Mouse (Mus musculus) frontal cortex, postnatal 25 days (tissue): ENCODE measurements around the gene Gm20716.
A peak's percentile ranks its signal among the peaks of the same experiment; 100 is the strongest.

Experiments used
- DNase-seq, 2 experiments: peaks; one replicate each; pipeline ENCODE4 v3.0.0; 2022; ENCODE audit warnings: low spot score in 2 of 2

Gm20716 gene

GRCm38 (mm10) chr2:168230026-168230728 is at the start of gene Gm20716, which contains the start of the genes Dpm1 and Mocs3:
Gene Gm20716, minus strand, starts transcription at chr2:168230364.
Gene Dpm1, minus strand, starts transcription at chr2:168230591.
Gene Mocs3, plus strand, starts transcription at chr2:168230622.
- DNase-seq, result peak; percentile 83 to 85

GRCm38 (mm10) chr2:168274374-168274935 is 44.3 kb upstream of the Gm20716 start:
- peak; percentile 50 to 58 for DNase-seq

- no peak for DNase-seq
Measured at GRCm38 (mm10) chr2:168273387-168273786, 43.2 kb upstream of the Gm20716 start.

- no peak for DNase-seq
Measured at GRCm38 (mm10) chr2:168268033-168268432, 37.9 kb upstream of the Gm20716 start.

GRCm38 (mm10) chr2:168260900-168261299 is 30.7 kb upstream of the Gm20716 start:
- peak; percentile 32 to 41 for DNase-seq

GRCm38 (mm10) chr2:168260124-168260523 is 30.0 kb upstream of the Gm20716 start:
- no peak for DNase-seq

- no peak for DNase-seq
Measured at GRCm38 (mm10) chr2:168259046-168259445, 28.9 kb upstream of the Gm20716 start.

- DNase-seq, result no peak
Measured at GRCm38 (mm10) chr2:168257188-168257587, 27.0 kb upstream of the Gm20716 start.

GRCm38 (mm10) chr2:168256506-168256905 is 26.3 kb upstream of the Gm20716 start:
- DNase-seq, result no peak

- DNase-seq, result no peak
Measured at GRCm38 (mm10) chr2:168253822-168254221, 23.7 kb upstream of the Gm20716 start.

GRCm38 (mm10) chr2:168252639-168253292 is 22.6 kb upstream of the Gm20716 start:
- DNase-seq, result no peak

- DNase-seq, result peak; percentile 84 to 88
Measured at GRCm38 (mm10) chr2:168250270-168250669, 20.1 kb upstream of the Gm20716 start.

- DNase-seq, result no peak
Measured at GRCm38 (mm10) chr2:168248856-168249245, 18.7 kb upstream of the Gm20716 start.

- no peak for DNase-seq
Measured at GRCm38 (mm10) chr2:168248167-168248855, 18.1 kb upstream of the Gm20716 start.

GRCm38 (mm10) chr2:168245571-168245970 is 15.4 kb upstream of the Gm20716 start:
- DNase-seq, result no peak

- no peak for DNase-seq
Measured at GRCm38 (mm10) chr2:168243278-168243677, 13.1 kb upstream of the Gm20716 start.

GRCm38 (mm10) chr2:168242841-168243240 is 12.7 kb upstream of the Gm20716 start:
- no peak for DNase-seq

GRCm38 (mm10) chr2:168238335-168238734 is 8.2 kb upstream of the Gm20716 start:
- DNase-seq, result no peak

- no peak for DNase-seq
Measured at GRCm38 (mm10) chr2:168233286-168233685, 3.1 kb upstream of the Gm20716 start.

- no peak for DNase-seq
Measured at GRCm38 (mm10) chr2:168231471-168231829, 1.3 kb upstream of the Gm20716 start.

- DNase-seq, result peak; percentile 15 to 45
Measured at GRCm38 (mm10) chr2:168230773-168231470, 758 bp upstream of the Gm20716 start.
